Mouse (Mus musculus): Measurements from ENCODE around the gene Scarb2.

DNA sequence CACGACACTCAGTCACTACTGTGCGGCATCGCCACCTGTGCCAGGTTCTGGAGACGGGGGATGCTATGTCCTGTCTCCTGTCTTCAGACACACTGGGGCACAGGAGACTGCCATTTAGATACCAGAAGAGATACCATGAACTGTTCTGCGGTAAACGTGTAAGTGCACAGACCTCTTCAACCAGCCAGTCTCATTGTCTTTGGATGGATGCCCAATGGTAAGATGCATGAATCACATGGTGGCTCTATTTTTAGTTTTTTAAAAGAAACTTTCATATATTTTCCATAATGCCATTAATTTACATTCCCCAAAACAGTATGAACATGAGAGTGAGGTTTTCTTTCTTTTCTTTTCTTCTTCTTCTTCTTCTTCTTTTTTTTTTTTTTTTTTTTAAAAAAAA lies 38.4 kb downstream of the Scarb2 start:
- TF ChIP-seq POLR2A (IDR thresholded peaks at IDR 0.05; ENCODE audit: insufficient read depth, low read depth, low read length) (no peak), CTCF (IDR thresholded peaks at IDR 0.05; ENCODE audit: insufficient read depth, low read depth, low read length) (no peak)

All from olfactory bulb, adult 2 months (tissue).